Mouse (Mus musculus): ENCODE measurements around the gene Gm17190. TPM values are rescaled to one million over a fixed set of nuclear protein-coding genes. Genes with fewer than 3 reads are reported as not detected.

Gm17190 gene
- not detected for polyA plus RNA-seq (2014; fragmentation: Illumina TruSeq; extraction: RNeasy Lipid Tissue Mini Kit (QIAGEN cat#74804); ENCODE audit: low read depth, low replicate concordance)

DNA sequence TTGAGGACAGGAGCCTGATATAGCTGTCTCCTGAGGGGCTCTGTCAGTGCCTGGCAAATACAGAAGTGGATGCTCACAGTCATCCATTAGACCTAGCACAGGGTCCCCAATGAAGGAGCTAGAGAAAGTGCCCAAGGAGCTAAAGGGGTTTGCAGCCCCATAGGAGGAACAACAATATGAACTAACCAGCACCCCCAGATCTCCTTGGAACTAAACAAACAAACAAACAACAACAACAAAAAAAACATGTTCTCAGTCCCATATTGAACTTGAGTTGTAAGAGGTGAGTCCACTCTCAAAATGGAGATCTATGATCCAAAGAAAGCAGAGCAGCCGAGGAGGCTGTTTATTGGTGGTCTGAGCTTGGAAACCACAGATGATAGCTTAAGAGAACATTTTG is at the start of gene Gm17190:
Gm17190 (plus strand) TSS at position 301 of the 400 bp plus-strand sequence.

DNA sequence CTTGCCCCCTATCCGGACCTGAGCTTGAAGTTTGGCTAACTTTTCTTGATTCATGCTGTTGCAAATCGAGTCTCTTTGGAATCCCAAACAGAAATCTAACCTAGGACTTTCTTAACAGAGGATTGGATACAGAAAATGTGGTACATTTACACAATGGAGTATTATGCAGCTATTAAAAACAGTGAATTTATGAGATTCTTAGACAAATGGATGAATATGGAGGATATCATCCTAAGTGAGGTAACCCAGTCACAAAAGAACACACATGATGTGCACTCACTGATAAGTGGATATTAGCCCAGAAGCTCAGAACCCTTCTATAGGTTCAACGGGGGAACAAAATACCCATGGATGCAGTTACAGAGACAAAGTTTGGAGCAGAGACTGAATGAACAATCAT is 578 bp upstream of the Gm17190 start, which contains the start of gene Gm20075:
Gm20075 (minus strand) TSS at position 101 of the 400 bp plus-strand sequence.

DNA sequence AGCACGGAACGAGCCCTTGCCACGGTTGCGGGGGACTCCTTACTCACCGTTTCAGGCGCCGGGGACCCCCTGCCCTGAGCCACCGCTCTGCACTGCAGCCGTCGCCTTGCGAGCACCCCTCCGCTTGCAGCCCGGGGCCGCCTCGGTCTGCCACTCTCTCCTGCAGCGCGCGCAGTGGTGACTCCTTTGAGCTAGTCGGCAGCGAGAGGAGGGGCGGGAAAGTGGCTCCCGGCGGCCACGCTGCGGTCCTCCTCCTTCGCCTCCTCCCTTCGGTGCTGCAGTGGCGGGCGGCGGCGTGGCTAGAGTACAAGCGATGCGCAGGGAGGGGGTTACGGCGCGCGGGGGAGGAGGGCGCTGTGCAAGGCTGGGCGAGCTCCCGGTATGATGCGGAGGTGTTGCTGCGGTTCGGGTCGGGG is 50.6 kb downstream of the Gm17190 start, which contains the start of gene Sv2c:
Sv2c (minus strand) TSS at position 177 of the 416 bp plus-strand sequence.

Other genes with a start within 250 kb of the Gm17190 start
- 37.0 TPM for gene Iqgap2, start 190.1 kb upstream of the Gm17190 start, polyA plus RNA-seq (2014; fragmentation: Illumina TruSeq; extraction: RNeasy Lipid Tissue Mini Kit (QIAGEN cat#74804); ENCODE audit: low read depth, low replicate concordance)
- 1.6 TPM for gene Gm20075, start 678 bp upstream of the Gm17190 start, polyA plus RNA-seq (2014; fragmentation: Illumina TruSeq; extraction: RNeasy Lipid Tissue Mini Kit (QIAGEN cat#74804); ENCODE audit: low read depth, low replicate concordance)
- gene Sv2c, start 50.5 kb downstream of the Gm17190 start, polyA plus RNA-seq (2014; fragmentation: Illumina TruSeq; extraction: RNeasy Lipid Tissue Mini Kit (QIAGEN cat#74804); ENCODE audit: low read depth, low replicate concordance): 0.17 TPM